Mouse (Mus musculus) lung, postnatal 0 days (tissue): ENCODE results near the gene Dguok.

Source experiments
- CTCF ChIP-seq: IDR thresholded peaks from 2 replicates; pipeline ENCODE4 v1.5.1; 2016; ENCODE audit warnings: antibody characterized with exemption, mild to moderate bottlenecking
- EP300 ChIP-seq: IDR thresholded peaks from 2 replicates; pipeline ENCODE4 v1.6.1; 2016; ENCODE audit warnings: antibody characterized with exemption, mild to moderate bottlenecking, control low read depth

- TF ChIP-seq CTCF, result no peak
- TF ChIP-seq EP300, result no peak
Measured at GRCm38 (mm10) chr6:83532608-83533007, 25.8 kb upstream of the Dguok start.
